Mouse (Mus musculus) intestine, embryonic 14.5 days (tissue): ENCODE data around the gene Klhdc1. TPM values are rescaled to one million over a fixed set of nuclear protein-coding genes. Genes with fewer than 3 reads are reported as not detected.
A peak's percentile ranks its signal among the peaks of the same experiment; 100 is the strongest.

Source experiments
- ATAC-seq: fragments of 200-750 bp; cut with Nextera tagmentation; replicated peaks from 2 replicates; pipeline ENCODE4 v1.8.0; 2017; ENCODE audit warnings: low read depth, moderate number of reproducible peaks, moderate TSS enrichment, moderate library complexity; ENCODE audit not compliant: low FRiP score, low TSS enrichment
- DNase-seq: peaks from one replicate; pipeline ENCODE4 v3.0.0-alpha.2; 2018; ENCODE audit warnings: low spot score
- H3K27ac ChIP-seq: fragments of 300-500 bp; sonication (generic); 2 replicates; pipeline ENCODE4 v1.5.1; 2014; ENCODE audit warnings: low read depth, mild to moderate bottlenecking, control low read depth
- H3K27me3 ChIP-seq: fragments of 300-500 bp; sonication (generic); replicated peaks from 2 replicates; pipeline ENCODE4 v1.6.1; 2014; ENCODE audit warnings: low read length, control low read depth; ENCODE audit not compliant: control insufficient read depth, insufficient read depth
- H3K36me3 ChIP-seq: fragments of 300-500 bp; sonication (generic); 2 replicates; pipeline ENCODE4 v1.6.1; 2014; ENCODE audit warnings: low read length, control low read depth; ENCODE audit not compliant: control insufficient read depth, insufficient read depth
- H3K4me1 ChIP-seq: fragments of 300-500 bp; sonication (generic); replicated peaks from 2 replicates; pipeline ENCODE4 v1.6.1; 2014; ENCODE audit warnings: low read length, control low read depth, mixed read lengths; ENCODE audit not compliant: control insufficient read depth, insufficient read depth
- H3K4me2 ChIP-seq: fragments of 300-500 bp; sonication (generic); 2 replicates; pipeline ENCODE4 v1.6.1; 2014; ENCODE audit warnings: low read length
- H3K4me3 ChIP-seq: fragments of 300-500 bp; sonication (generic); 2 replicates; pipeline ENCODE4 v1.5.1; 2014; ENCODE audit warnings: low read depth, low read length, control low read depth, mixed read lengths
- H3K9ac ChIP-seq: fragments of 300-500 bp; sonication (generic); 2 replicates; pipeline ENCODE4 v1.6.1; 2014; ENCODE audit warnings: mild to moderate bottlenecking, low read length
- H3K9me3 ChIP-seq: fragments of 300-500 bp; sonication (generic); 2 replicates; pipeline ENCODE4 v1.6.1; 2016; ENCODE audit warnings: low read length, control low read depth; ENCODE audit not compliant: control insufficient read depth
- WGBS: fragments of 180-500 bp; shearing (Covaris S2); extraction: QIAGEN DNeasy Blood & Tissue Kit; methylation state at CpG from one replicate; pipeline ENCODE4 v1.1.7; 2014; 5-methylcytosine and 5-hydroxymethylcytosine counted together
- polyA plus RNA-seq: library from polyadenylated mRNA; unstranded; fragments of >200 nt; fragmentation: Nextera tagmentation; extraction: Ambion mirVana; gene quantifications from 2 replicates; pipeline ENCODE4 v1.2.1, GENCODE M21; 2014

The Klhdc1 gene
- polyA plus RNA-seq, 1 experiment from 2014 or later: 7.3 TPM

DNA sequence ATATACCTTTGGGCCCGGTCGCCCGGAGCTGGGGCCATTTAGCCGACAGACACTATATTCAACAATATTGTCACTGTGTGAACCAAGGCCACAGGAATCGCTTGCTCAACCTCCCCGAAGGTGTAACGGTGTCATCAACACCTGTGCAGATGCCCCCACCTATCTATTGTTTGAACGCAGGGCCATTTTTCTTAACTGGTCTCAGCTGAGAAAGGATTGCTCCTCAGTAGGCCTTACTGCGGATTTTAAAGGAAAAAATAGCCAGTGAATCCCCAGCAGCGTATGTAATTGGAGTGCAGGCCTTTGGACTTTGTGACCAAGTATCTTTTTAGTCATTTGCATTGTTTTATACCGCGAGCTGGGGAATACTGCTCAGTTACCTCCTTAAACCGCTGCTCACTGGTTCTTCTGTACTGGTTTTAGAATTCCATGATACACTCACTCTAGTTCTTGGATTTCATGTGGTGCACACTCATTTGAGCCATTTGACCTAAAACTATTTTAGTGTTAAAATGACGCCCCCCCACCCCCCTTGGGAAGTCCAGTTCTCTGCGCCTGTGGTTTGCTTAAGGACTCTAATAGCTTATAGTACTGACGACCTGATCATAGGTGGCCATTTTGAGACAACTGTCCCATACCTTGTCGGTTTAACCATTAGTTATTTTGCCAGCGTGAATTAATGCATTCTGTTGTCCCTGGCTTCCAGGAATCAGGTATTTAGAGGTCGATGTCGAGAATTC is 56.6 kb downstream of the Klhdc1 start:
- Histone ChIP-seq H3K4me2 (peak overlapping the region; percentile 77), H3K27ac (peak overlapping the region; percentile 96), H3K4me3 (peak overlapping the region; percentile 100), H3K27me3 (no peaks in the 10 kb centered on the region), H3K9me3 (no peaks in the 10 kb centered on the region), H3K4me1 (peaks cover 23% of the 10 kb centered on the region), H3K9ac (peak overlapping the region; percentile 98), H3K36me3 (peaks cover 27% of the 10 kb centered on the region)
- ATAC-seq: no peak
- WGBS: 17% methylated on average over 20 of the region's 20 CpGs
- DNase-seq: no peak

GRCm38 (mm10) chr12:69298281-69298680 is 57.3 kb downstream of the Klhdc1 start:
- Histone ChIP-seq H3K9me3 (no peaks in the 10 kb centered on the region), H3K9ac (no peak overlapping the region), H3K4me3 (peak overlapping the region; percentile 100; the same call in 1 of the 2 replicates), H3K27me3 (no peaks in the 10 kb centered on the region), H3K36me3 (peaks cover 33% of the 10 kb centered on the region), H3K4me1 (peaks cover 23% of the 10 kb centered on the region), H3K27ac (no peak overlapping the region), H3K4me2 (peak overlapping the region; percentile 77)
- DNase-seq: no peak
- 92% methylated on average over 4 of the region's 4 CpGs for WGBS
- ATAC-seq: no peak

GRCm38 (mm10) chr12:69299231-69299630 is 58.3 kb downstream of the Klhdc1 start:
- Histone ChIP-seq H3K4me2 (peak overlapping the region; percentile 13; the same call in 1 of the 2 replicates), H3K4me3 (no peak overlapping the region), H3K9ac (no peak overlapping the region), H3K9me3 (no peaks in the 10 kb centered on the region), H3K27ac (no peak overlapping the region), H3K27me3 (no peaks in the 10 kb centered on the region), H3K36me3 (peaks cover 42% of the 10 kb centered on the region), H3K4me1 (peaks cover 23% of the 10 kb centered on the region)
- ATAC-seq (no peak), DNase-seq (no peak)
- WGBS: 62% methylated on average over 12 of the region's 12 CpGs

GRCm38 (mm10) chr12:69299831-69300230 is 58.9 kb downstream of the Klhdc1 start:
- DNase-seq (no peak), ATAC-seq (no peak)
- no peak overlapping the region for H3K27ac ChIP-seq
- no peak overlapping the region for H3K9ac ChIP-seq
- no peak overlapping the region for H3K4me2 ChIP-seq
- H3K27me3 ChIP-seq: no peaks in the 10 kb centered on the region
- H3K4me1 ChIP-seq: peaks cover 23% of the 10 kb centered on the region
- H3K4me3 ChIP-seq: no peak overlapping the region
- H3K9me3 ChIP-seq: no peaks in the 10 kb centered on the region
- peaks cover 47% of the 10 kb centered on the region for H3K36me3 ChIP-seq
- WGBS: 97% methylated on average over 3 of the region's 3 CpGs

GRCm38 (mm10) chr12:69300391-69300790 is 59.4 kb downstream of the Klhdc1 start:
- 93% methylated on average over 2 of the region's 2 CpGs for WGBS

DNA sequence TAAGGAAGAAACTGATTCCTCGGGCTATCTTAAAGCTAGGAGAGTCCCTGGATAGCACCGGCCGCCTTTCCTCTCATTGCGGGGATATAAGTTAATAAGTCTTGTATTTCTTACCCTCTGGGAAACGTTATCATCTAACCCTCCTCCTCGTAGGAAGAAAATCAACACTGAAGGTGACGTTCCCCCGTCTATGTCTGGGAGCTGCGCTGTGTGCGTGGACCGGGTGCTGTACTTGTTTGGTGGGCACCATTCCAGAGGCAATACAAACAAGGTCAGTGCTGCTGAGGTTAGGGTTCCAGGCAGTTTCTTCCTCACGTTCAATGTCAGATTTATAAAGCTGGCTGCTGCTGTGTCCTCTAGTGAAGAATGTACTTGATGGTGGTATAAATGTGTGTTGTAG is 61.2 kb downstream of the Klhdc1 start:
- H3K4me1 ChIP-seq: peaks cover 18% of the 10 kb centered on the region
- no peak overlapping the region for H3K9ac ChIP-seq
- H3K27me3 ChIP-seq: no peaks in the 10 kb centered on the region
- WGBS: 95% methylated on average over 12 of the region's 12 CpGs
- ATAC-seq (no peak), DNase-seq (no peak)
- no peak overlapping the region for H3K4me3 ChIP-seq
- no peak overlapping the region for H3K4me2 ChIP-seq
- H3K27ac ChIP-seq: no peak overlapping the region
- no peaks in the 10 kb centered on the region for H3K9me3 ChIP-seq
- H3K36me3 ChIP-seq: peaks cover 70% of the 10 kb centered on the region

More at GRCm38 (mm10) chr12:69300391-69300790, 59.4 kb downstream of the Klhdc1 start:
- Histone ChIP-seq H3K27me3 (no peaks in the 10 kb centered on the region), H3K27ac (no peak overlapping the region), H3K9me3 (no peaks in the 10 kb centered on the region), H3K36me3 (peaks cover 52% of the 10 kb centered on the region), H3K4me2 (no peak overlapping the region), H3K4me1 (peaks cover 23% of the 10 kb centered on the region), H3K4me3 (no peak overlapping the region), H3K9ac (no peak overlapping the region)
- no peak for DNase-seq
- no peak for ATAC-seq

DNA sequence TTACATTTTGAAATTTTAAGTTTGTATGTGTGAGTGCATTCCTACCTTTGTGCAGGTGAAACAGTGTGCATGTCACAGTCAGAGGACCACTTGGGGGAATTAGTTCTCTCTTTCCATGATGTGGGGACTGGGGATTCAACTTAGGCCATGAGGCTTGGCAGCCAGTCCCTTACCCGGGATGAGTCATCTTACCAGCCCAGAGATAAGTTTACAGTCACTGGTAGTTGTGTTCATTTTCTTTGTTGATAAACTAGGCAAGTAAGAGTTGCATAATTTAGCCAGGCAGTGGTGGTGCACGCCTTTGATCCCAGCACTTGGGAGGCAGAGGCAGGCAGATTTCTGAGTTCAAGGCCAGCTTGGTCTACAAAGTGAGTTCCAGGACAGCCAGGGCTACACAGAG is 63.1 kb downstream of the Klhdc1 start:
- 89% methylated on average over 2 of the region's 2 CpGs for WGBS
- ATAC-seq: no peak
- Histone ChIP-seq H3K4me1 (peaks cover 3% of the 10 kb centered on the region; the same call in 1 of the 2 replicates), H3K9me3 (no peaks in the 10 kb centered on the region), H3K4me2 (no peak overlapping the region), H3K27me3 (no peaks in the 10 kb centered on the region), H3K27ac (no peak overlapping the region), H3K36me3 (peaks cover 89% of the 10 kb centered on the region), H3K4me3 (no peak overlapping the region), H3K9ac (no peak overlapping the region)
- DNase-seq: no peak

GRCm38 (mm10) chr12:69306333-69306732 is 65.4 kb downstream of the Klhdc1 start:
- Histone ChIP-seq H3K9ac (no peak overlapping the region), H3K27me3 (no peaks in the 10 kb centered on the region), H3K9me3 (no peaks in the 10 kb centered on the region), H3K4me2 (no peak overlapping the region), H3K36me3 (peaks cover 97% of the 10 kb centered on the region), H3K4me1 (no peaks in the 10 kb centered on the region), H3K27ac (no peak overlapping the region), H3K4me3 (no peak overlapping the region)
- WGBS: 94% methylated on average over 7 of the region's 7 CpGs
- no peak for ATAC-seq
- DNase-seq: no peak

DNA sequence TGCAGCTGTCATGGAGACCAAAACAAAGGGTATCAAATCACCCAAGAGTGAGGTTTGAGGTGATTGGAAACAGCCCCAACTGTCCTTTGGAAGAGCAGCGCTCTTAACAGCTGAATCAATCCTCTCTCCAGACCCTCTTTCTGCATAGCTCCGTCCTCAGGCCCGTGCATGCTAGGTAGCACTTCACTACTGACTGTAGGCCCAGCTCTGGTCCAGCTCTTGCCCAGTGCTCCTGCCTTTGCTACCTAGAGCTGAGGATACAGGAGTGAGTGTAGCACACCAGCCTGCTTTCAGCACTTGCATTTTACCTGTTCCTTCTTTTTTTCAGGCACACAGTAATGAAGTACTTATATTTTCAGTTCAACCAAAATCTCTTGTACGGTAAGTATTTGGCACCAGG is 68.7 kb downstream of the Klhdc1 start:
- Histone ChIP-seq H3K9ac (no peak overlapping the region), H3K27me3 (no peaks in the 10 kb centered on the region), H3K4me2 (no peak overlapping the region), H3K9me3 (no peaks in the 10 kb centered on the region), H3K4me1 (no peaks in the 10 kb centered on the region), H3K27ac (no peak overlapping the region), H3K36me3 (peaks cover 95% of the 10 kb centered on the region), H3K4me3 (no peak overlapping the region)
- WGBS: 95% methylated on average over 4 of the region's 4 CpGs
- DNase-seq: no peak
- no peak for ATAC-seq
